Mouse (Mus musculus): ENCODE results near the gene Akap9.
"Not testable (repeated sequence)": the region's sequence is repeated elsewhere in the genome, so short reads cannot be mapped to it uniquely, and the experiment has no call there.

The Akap9 gene

GRCm38 (mm10) chr5:3927801-3928689 lies at the start of gene Akap9:
Akap9 (plus strand) TSS chr5:3928054.
- peak; percentile 52 to 71 for DNase-seq (ENCODE audit: low spot score in 2 of 2)

- not testable (repeated sequence) for DNase-seq (ENCODE audit: low spot score in 2 of 2)
Measured at GRCm38 (mm10) chr5:3886862-3887261, 41.0 kb upstream of the Akap9 start.

- DNase-seq (ENCODE audit: low spot score in 2 of 2) = no peak
Measured at GRCm38 (mm10) chr5:3889201-3889600, 38.7 kb upstream of the Akap9 start.

GRCm38 (mm10) chr5:3893459-3894293 lies 34.2 kb upstream of the Akap9 start, which contains the start of gene Mterf1a:
Mterf1a (minus strand) TSS chr5:3893933.
- DNase-seq (ENCODE audit: low spot score in 2 of 2) = not testable (repeated sequence)

GRCm38 (mm10) chr5:3894294-3894619 lies 33.6 kb upstream of the Akap9 start:
- DNase-seq (ENCODE audit: low spot score in 2 of 2) = not testable (repeated sequence)

GRCm38 (mm10) chr5:3905471-3905870 lies 22.4 kb upstream of the Akap9 start:
- DNase-seq (ENCODE audit: low spot score in 2 of 2) = no peak

- no peak for DNase-seq (ENCODE audit: low spot score in 2 of 2)
Measured at GRCm38 (mm10) chr5:3922350-3922749, 5.5 kb upstream of the Akap9 start.

- no peak for DNase-seq (ENCODE audit: low spot score in 2 of 2)
Measured at GRCm38 (mm10) chr5:3926666-3927065, 1.2 kb upstream of the Akap9 start.

- DNase-seq (ENCODE audit: low spot score in 2 of 2) = no peak
Measured at GRCm38 (mm10) chr5:3928690-3929046, 814 bp downstream of the Akap9 start.

GRCm38 (mm10) chr5:3930760-3931159 lies 2.9 kb downstream of the Akap9 start:
- no peak for DNase-seq (ENCODE audit: low spot score in 2 of 2)

- DNase-seq (ENCODE audit: low spot score in 2 of 2) = no peak
Measured at GRCm38 (mm10) chr5:3931636-3932035, 3.8 kb downstream of the Akap9 start.

GRCm38 (mm10) chr5:3933551-3933950 lies 5.7 kb downstream of the Akap9 start:
- no peak for DNase-seq (ENCODE audit: low spot score in 2 of 2)

- no peak for DNase-seq (ENCODE audit: low spot score in 2 of 2)
Measured at GRCm38 (mm10) chr5:3935266-3935665, 7.4 kb downstream of the Akap9 start.

GRCm38 (mm10) chr5:3935778-3936554 lies 8.1 kb downstream of the Akap9 start:
- DNase-seq (ENCODE audit: low spot score in 2 of 2) = no peak

GRCm38 (mm10) chr5:3938905-3939304 lies 11.1 kb downstream of the Akap9 start:
- DNase-seq (ENCODE audit: low spot score in 2 of 2) = no peak

GRCm38 (mm10) chr5:3939335-3939734 lies 11.5 kb downstream of the Akap9 start:
- DNase-seq (ENCODE audit: low spot score in 2 of 2) = no peak

- no peak for DNase-seq (ENCODE audit: low spot score in 2 of 2)
Measured at GRCm38 (mm10) chr5:3941240-3941639, 13.4 kb downstream of the Akap9 start.

- not testable (repeated sequence) for DNase-seq (ENCODE audit: low spot score in 2 of 2)
Measured at GRCm38 (mm10) chr5:3943169-3943568, 15.3 kb downstream of the Akap9 start.

GRCm38 (mm10) chr5:3952498-3952897 lies 24.6 kb downstream of the Akap9 start:
- no peak for DNase-seq (ENCODE audit: low spot score in 2 of 2)

- no peak for DNase-seq (ENCODE audit: low spot score in 2 of 2)
Measured at GRCm38 (mm10) chr5:3954541-3954940, 26.7 kb downstream of the Akap9 start.

- DNase-seq (ENCODE audit: low spot score in 2 of 2) = no peak
Measured at GRCm38 (mm10) chr5:3961286-3961685, 33.4 kb downstream of the Akap9 start.

- no peak for DNase-seq (ENCODE audit: low spot score in 2 of 2)
Measured at GRCm38 (mm10) chr5:3968415-3968814, 40.6 kb downstream of the Akap9 start.
